Mouse (Mus musculus) ES-Bruce4 (cell line): ENCODE results near the gene Rbms3.

ENCODE experiments used
- CTCF ChIP-seq: IDR thresholded peaks from one replicate; pipeline ENCODE4 v1.8.1; 2011; ENCODE audit warnings: low read depth, low read length
- POLR2A ChIP-seq: IDR thresholded peaks from one replicate; pipeline ENCODE4 v1.8.1; 2011; ENCODE audit warnings: low read length; ENCODE audit not compliant: insufficient read depth

- no peak for TF ChIP-seq CTCF
- no peak for TF ChIP-seq POLR2A
These were observed 980.5 kb downstream of the Rbms3 start for GRCm38 (mm10) chr9:116649086-116649792.
